Mouse (Mus musculus) fat pad, adult 2 months (tissue): Measurements from ENCODE around the gene Ush1g.

ENCODE experiments used
- DNase-seq: peaks from one replicate; pipeline ENCODE4 v3.0.0-alpha.2; 2011; ENCODE audit warnings: low read depth, low spot score; ENCODE audit errors: extremely low read depth

Gene Ush1g

GRCm38 (mm10) chr11:115290919-115291318 is 30.9 kb downstream of the Ush1g start:
- no peak for DNase-seq

- no peak for DNase-seq
These were observed 31.5 kb downstream of the Ush1g start for GRCm38 (mm10) chr11:115290314-115290713.

GRCm38 (mm10) chr11:115289885-115290284 is 32.0 kb downstream of the Ush1g start:
- DNase-seq: no peak

- DNase-seq: no peak
These were observed 33.5 kb downstream of the Ush1g start for GRCm38 (mm10) chr11:115288305-115288704.

GRCm38 (mm10) chr11:115287386-115287785 is 34.5 kb downstream of the Ush1g start:
- no peak for DNase-seq

GRCm38 (mm10) chr11:115286201-115286993 is 35.4 kb downstream of the Ush1g start:
- no peak for DNase-seq

GRCm38 (mm10) chr11:115285282-115285681 is 36.6 kb downstream of the Ush1g start:
- no peak for DNase-seq

GRCm38 (mm10) chr11:115283891-115284620 is 37.8 kb downstream of the Ush1g start:
- DNase-seq: no peak

- no peak for DNase-seq
These were observed 38.4 kb downstream of the Ush1g start for GRCm38 (mm10) chr11:115283486-115283765.

GRCm38 (mm10) chr11:115282723-115283485 is 38.9 kb downstream of the Ush1g start:
- DNase-seq: no peak

GRCm38 (mm10) chr11:115282295-115282694 is 39.5 kb downstream of the Ush1g start:
- no peak for DNase-seq

GRCm38 (mm10) chr11:115279726-115280125 is 42.1 kb downstream of the Ush1g start:
- no peak for DNase-seq

GRCm38 (mm10) chr11:115278176-115278575 is 43.7 kb downstream of the Ush1g start:
- no peak for DNase-seq

GRCm38 (mm10) chr11:115277604-115277975 is 44.3 kb downstream of the Ush1g start:
- DNase-seq: no peak

GRCm38 (mm10) chr11:115276780-115277603 is 44.8 kb downstream of the Ush1g start, which contains the start of gene Fdxr:
TSS of gene Fdxr (minus strand) at chr11:115277050.
- DNase-seq: peak; percentile 97

- DNase-seq: no peak
These were observed 45.9 kb downstream of the Ush1g start for GRCm38 (mm10) chr11:115275954-115276353.

GRCm38 (mm10) chr11:115275509-115275908 is 46.3 kb downstream of the Ush1g start:
- no peak for DNase-seq

GRCm38 (mm10) chr11:115274771-115275170 is 47.1 kb downstream of the Ush1g start:
- DNase-seq: no peak

- no peak for DNase-seq
These were observed 47.7 kb downstream of the Ush1g start for GRCm38 (mm10) chr11:115274178-115274577.

GRCm38 (mm10) chr11:115273735-115274134 is 48.1 kb downstream of the Ush1g start:
- no peak for DNase-seq
